Mouse (Mus musculus): ENCODE data around the gene Chml.

The Chml gene

DNA sequence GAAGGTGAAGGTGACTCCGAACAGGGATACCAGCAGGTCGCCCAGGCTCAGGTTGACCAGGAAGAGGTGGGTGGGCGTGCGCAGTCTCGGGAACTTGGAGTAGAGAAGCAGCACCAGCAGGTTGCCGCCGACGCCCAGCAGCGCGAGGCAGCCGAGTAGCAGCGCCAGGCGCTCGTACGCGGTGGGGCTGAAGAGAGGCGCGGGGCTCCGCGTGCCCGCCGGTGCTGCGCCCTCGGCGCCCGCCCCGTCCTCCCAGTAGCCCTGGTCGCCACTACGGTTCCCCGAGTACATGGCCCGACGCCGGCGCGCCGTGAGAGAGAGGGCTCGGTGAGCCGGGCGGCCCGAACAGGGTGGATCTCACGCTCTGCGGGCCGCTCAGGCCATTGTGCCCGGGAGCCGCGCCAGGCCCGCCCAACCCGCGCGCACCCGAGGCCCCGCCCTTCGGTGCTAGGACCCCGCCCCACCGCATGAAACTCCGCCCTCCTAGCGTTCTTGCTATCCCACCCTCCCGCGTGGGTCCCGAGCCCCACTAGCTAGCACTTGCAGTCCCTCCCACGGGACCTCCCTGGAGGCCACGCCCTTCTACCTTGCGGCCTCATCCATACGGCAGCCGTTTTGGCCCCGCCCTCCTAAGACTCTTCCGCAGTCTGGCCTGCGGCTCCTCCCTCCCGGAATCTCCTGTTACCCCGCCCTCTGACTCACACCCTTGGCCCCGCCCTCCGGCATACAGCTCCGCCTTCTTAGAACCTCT lies at the start of gene Chml, which contains the start of gene Opn3:
Gene Chml, minus strand, starts transcription at position 656 of the 751 bp plus-strand sequence.
Gene Opn3, minus strand, starts transcription at position 531 of the 751 bp plus-strand sequence.
- in situ Hi-C loops (cut with MboI; ENCODE audit: low pct_unique_long_range_greater_than_20kb in 1 of 2, low sequenced_read_pairs in 2 of 2, unreplicated experiment in 1 of 2): no loop called here

DNA sequence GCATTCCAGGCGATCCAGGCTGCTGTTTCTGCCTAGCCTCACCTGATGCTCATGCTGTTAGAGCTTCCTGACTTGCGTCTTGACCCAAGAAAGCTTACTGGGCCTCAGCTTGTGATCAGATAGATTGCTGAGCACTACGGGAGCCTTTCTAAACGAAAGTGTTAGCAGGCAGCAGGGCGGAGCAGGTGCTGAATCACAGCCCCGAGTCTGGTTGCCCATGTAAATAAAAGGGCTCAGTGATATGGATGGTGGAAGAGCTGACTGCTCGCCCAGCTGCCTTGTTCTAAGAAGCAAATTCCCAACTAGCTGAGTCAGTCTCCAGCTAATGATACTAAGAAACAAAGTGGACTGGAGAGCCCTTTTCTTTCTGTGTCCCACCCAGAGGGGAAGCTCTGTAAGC lies 33.1 kb upstream of the Chml start:
- in situ Hi-C loops (cut with MboI; ENCODE audit: low pct_unique_long_range_greater_than_20kb in 1 of 2, low sequenced_read_pairs in 2 of 2, unreplicated experiment in 1 of 2): no loop called here

GRCm38 (mm10) chr1:175716832-175717231 lies 24.1 kb upstream of the Chml start:
- in situ Hi-C loops (cut with MboI; ENCODE audit: low pct_unique_long_range_greater_than_20kb in 1 of 2, low sequenced_read_pairs in 2 of 2, unreplicated experiment in 1 of 2): no loop called here

DNA sequence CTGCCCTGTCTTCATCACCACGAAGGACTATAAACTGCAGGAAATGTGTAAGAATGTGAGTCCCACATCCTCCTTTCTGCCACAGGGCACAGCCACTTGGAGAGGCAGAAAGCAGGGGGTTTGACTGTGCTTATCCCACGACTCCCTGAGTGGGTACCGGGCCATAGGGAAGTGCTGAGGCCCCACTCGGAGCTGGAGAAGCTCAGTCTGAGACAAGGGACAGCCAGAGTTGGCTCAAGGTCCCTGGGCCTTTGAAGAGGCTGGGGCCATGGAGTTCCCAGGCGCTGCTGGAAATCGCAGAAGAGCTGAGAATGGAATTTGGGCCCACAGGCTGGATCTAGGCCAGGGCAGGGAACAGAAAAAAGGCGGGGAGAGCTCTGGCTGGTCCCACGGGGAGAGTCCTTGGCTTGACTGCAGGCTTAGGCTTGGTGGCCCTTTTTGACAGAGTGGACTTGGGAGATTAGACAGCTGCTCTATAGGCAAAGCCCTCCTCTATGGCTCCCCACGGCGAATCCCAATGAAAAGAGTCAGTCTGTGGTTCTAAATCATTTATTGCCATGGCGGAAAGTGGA lies 19.7 kb upstream of the Chml start:
- in situ Hi-C loops (cut with MboI; ENCODE audit: low pct_unique_long_range_greater_than_20kb in 1 of 2, low sequenced_read_pairs in 2 of 2, unreplicated experiment in 1 of 2): no loop called here

- in situ Hi-C loops (cut with MboI; ENCODE audit: low pct_unique_long_range_greater_than_20kb in 1 of 2, low sequenced_read_pairs in 2 of 2, unreplicated experiment in 1 of 2): no loop called here
Observed at GRCm38 (mm10) chr1:175708013-175708412, 15.3 kb upstream of the Chml start.

- in situ Hi-C loops (cut with MboI; ENCODE audit: low pct_unique_long_range_greater_than_20kb in 1 of 2, low sequenced_read_pairs in 2 of 2, unreplicated experiment in 1 of 2): no loop called here
Observed at GRCm38 (mm10) chr1:175707599-175707998, 14.9 kb upstream of the Chml start.

- in situ Hi-C loops (cut with MboI; ENCODE audit: low pct_unique_long_range_greater_than_20kb in 1 of 2, low sequenced_read_pairs in 2 of 2, unreplicated experiment in 1 of 2): no loop called here
Observed at GRCm38 (mm10) chr1:175701145-175701544, 8.4 kb upstream of the Chml start.

GRCm38 (mm10) chr1:175699796-175700195 lies 7.1 kb upstream of the Chml start:
- in situ Hi-C loops (cut with MboI; ENCODE audit: low pct_unique_long_range_greater_than_20kb in 1 of 2, low sequenced_read_pairs in 2 of 2, unreplicated experiment in 1 of 2): no loop called here

DNA sequence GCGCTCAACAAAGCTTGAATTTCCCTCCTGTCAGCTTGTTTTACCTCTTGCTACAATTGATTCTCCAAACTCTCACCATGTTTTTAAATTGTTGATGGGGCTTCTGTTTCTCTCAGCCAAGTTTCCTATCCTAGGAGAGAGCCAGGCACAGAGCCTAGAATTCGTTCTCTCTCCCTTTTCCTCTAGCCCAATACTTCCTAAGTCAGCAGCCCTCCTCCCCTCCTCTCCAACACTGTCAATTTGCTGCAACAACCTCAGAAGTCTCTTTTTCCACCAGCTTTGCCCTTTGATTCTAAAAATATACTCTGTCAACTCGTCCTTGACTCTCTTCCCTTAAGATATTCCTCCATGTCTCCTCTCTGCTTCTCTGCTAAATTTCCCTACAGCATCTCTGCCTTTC lies 6.7 kb upstream of the Chml start:
- in situ Hi-C loops (cut with MboI; ENCODE audit: low pct_unique_long_range_greater_than_20kb in 1 of 2, low sequenced_read_pairs in 2 of 2, unreplicated experiment in 1 of 2): no loop called here

- in situ Hi-C loops (cut with MboI; ENCODE audit: low pct_unique_long_range_greater_than_20kb in 1 of 2, low sequenced_read_pairs in 2 of 2, unreplicated experiment in 1 of 2): no loop called here
Observed at GRCm38 (mm10) chr1:175698293-175698692, 5.6 kb upstream of the Chml start, which contains the start of gene Wdr64. Wdr64 (plus strand) TSS chr1:175698593.

GRCm38 (mm10) chr1:175693429-175693960 lies 794 bp upstream of the Chml start:
- in situ Hi-C loops (cut with MboI; ENCODE audit: low pct_unique_long_range_greater_than_20kb in 1 of 2, low sequenced_read_pairs in 2 of 2, unreplicated experiment in 1 of 2): no loop called here

- in situ Hi-C loops (cut with MboI; ENCODE audit: low pct_unique_long_range_greater_than_20kb in 1 of 2, low sequenced_read_pairs in 2 of 2, unreplicated experiment in 1 of 2): no loop called here
Observed at GRCm38 (mm10) chr1:175692997-175693361, 278 bp upstream of the Chml start.

DNA sequence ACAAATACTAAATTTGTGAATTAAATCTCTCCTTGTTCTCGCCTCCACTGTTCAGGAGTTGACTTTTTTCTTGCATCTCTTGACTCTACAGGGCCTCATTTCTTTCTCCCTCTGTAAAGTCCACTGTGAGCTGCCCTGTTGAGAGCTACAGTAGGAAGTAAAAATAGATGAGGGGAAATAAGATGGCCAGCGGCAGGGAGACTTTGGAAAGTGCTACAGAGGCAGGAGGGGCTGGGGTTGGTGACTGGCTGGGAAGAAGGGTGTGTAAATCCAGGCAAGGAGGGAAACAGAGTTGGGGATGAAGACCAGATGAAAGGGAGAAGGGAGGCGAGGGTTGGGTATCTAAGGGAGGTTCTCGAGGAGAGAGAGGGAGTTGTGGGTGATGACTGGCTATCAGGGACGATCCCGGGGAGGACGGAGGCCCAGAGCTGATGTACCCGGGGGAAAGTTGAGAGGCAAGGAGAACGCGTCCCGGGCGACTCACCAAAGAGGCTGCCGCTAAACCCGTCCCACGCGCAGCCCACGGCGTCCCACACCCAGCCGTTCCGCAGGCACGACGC lies 935 bp downstream of the Chml start:
- in situ Hi-C loops (cut with MboI; ENCODE audit: low pct_unique_long_range_greater_than_20kb in 1 of 2, low sequenced_read_pairs in 2 of 2, unreplicated experiment in 1 of 2): no loop called here

DNA sequence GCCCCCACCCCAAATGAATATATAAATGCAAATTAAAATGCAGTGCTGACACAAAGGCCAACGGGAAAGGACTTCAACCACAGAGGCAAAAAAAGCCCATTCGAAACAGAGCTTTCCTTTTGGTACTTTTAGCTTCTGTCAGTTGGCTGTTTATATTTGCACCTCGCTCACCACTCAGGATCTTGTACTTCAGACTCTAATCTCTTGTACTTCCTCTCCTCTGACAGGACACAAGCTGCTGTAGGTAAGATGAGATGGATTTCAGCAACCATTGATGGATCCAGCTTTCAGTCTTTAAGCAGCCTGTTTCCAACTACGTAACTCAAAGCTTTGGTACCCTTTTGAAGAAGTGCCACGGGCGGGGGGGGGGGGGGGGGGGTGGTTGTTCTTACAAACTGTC lies 11.7 kb downstream of the Chml start:
- in situ Hi-C loops (cut with MboI; ENCODE audit: low pct_unique_long_range_greater_than_20kb in 1 of 2, low sequenced_read_pairs in 2 of 2, unreplicated experiment in 1 of 2): no loop called here

GRCm38 (mm10) chr1:175677459-175677858 lies 15.2 kb downstream of the Chml start:
- in situ Hi-C loops (cut with MboI; ENCODE audit: low pct_unique_long_range_greater_than_20kb in 1 of 2, low sequenced_read_pairs in 2 of 2, unreplicated experiment in 1 of 2): no loop called here

DNA sequence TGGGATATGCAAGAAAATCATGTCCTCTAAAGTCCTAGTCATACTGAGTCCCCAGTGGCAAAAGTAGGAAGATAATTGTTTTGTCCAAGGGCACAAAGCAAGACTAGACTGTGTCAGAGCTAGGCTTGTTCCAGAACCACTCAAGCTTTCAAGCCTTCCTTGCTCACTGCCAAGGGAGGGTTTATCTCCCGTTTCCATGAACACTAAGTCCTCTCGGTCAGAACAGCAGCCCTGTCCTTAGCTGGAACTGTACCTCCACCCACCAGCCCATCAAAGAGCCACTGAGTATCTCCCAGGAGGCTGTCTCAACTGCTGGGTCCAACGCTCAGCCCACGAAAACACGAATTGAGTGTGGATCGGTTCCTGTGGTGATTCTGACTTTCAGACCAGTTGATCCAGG lies 17.6 kb downstream of the Chml start:
- in situ Hi-C loops (cut with MboI; ENCODE audit: low pct_unique_long_range_greater_than_20kb in 1 of 2, low sequenced_read_pairs in 2 of 2, unreplicated experiment in 1 of 2): no loop called here

- in situ Hi-C loops (cut with MboI; ENCODE audit: low pct_unique_long_range_greater_than_20kb in 1 of 2, low sequenced_read_pairs in 2 of 2, unreplicated experiment in 1 of 2): no loop called here
Observed at GRCm38 (mm10) chr1:175673563-175674325, 19.0 kb downstream of the Chml start.

DNA sequence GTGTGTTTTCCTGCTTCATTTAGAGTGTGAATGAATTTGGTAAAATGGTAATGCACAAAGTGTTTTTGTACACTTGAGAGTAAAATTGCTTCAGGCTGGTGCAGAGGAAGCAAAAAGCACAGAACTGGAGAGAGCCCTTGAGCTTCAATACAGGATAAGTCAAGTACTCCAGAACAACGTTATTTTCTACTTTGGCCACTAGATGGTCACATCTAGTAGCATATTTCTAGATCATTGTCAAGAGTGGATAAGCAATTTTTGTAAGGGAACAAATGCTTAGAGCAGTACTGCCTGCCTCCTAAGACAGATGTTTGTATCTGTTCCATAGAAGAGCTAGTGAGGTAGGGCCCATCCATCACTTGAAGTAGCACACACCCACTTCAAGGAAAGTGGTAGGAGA lies 21.1 kb downstream of the Chml start:
- in situ Hi-C loops (cut with MboI; ENCODE audit: low pct_unique_long_range_greater_than_20kb in 1 of 2, low sequenced_read_pairs in 2 of 2, unreplicated experiment in 1 of 2): no loop called here

GRCm38 (mm10) chr1:175670042-175670441 lies 22.7 kb downstream of the Chml start:
- in situ Hi-C loops (cut with MboI; ENCODE audit: low pct_unique_long_range_greater_than_20kb in 1 of 2, low sequenced_read_pairs in 2 of 2, unreplicated experiment in 1 of 2): no loop called here

All from mouse embryonic stem cell (cell line).